Mouse (Mus musculus) gastrocnemius, postnatal 25 days (tissue): ENCODE data around the gene Zbtb40. TPM values are rescaled to one million over a fixed set of nuclear protein-coding genes. Genes with fewer than 3 reads are reported as not detected.

Source experiments
- DNase-seq: peaks from one replicate; pipeline ENCODE4 v3.0.0; 2022
- total RNA-seq, 2 experiments: library from RNA; stranded (reverse); gene quantifications; 1 replicate in 1 of 2; 2 replicates in 1 of 2; pipeline ENCODE4 v1.2.3; 2021

The Zbtb40 gene
- total RNA-seq, 2 experiments from 2014 or later, result 6.5 to 7.6 TPM

DNA sequence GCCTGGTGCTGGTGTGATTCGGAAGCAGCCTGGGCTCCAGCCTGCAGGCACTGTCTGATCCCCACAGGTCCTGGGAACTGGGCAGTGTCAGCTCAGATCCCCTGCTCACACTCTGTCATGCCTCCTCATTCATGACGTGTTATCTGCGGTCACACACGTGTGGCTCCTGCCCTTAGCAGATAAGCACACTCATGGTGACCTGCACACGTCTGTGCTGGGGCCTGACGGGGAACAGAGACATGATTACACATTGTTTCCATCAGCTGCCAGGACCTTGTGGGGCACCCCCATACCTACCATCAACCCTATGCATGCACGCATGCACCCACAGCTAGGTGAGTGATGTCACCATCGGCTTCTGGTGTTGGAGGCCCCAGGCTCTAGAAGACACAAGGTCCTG lies 118.1 kb downstream of the Zbtb40 start:
- no peak for DNase-seq

Other genes starting within 250 kb of the Zbtb40 start
- gene Ephb2, start 212.8 kb downstream of the Zbtb40 start, total RNA-seq, result 1 to 10 TPM in 1 of 2 experiments, under 1 TPM in 1; 1.00 to 1.2 TPM
- gene C1qb, start 162.6 kb downstream of the Zbtb40 start, total RNA-seq, result 10 to 100 TPM; 13.4 to 16.5 TPM
- 10 to 100 TPM; 10.9 to 13.3 TPM for gene C1qc, start 155.7 kb downstream of the Zbtb40 start, total RNA-seq
- 10 to 100 TPM; 11.6 to 15.5 TPM for gene C1qa, start 150.0 kb downstream of the Zbtb40 start, total RNA-seq
- not detected for gene Epha8, start 92.0 kb downstream of the Zbtb40 start, total RNA-seq
- 10 to 100 TPM in 1 of 2 experiments, 1 to 10 TPM in 1; 6.4 to 10.0 TPM for gene Wnt4, start 228.7 kb upstream of the Zbtb40 start, total RNA-seq